Mouse (Mus musculus) limb, embryonic 10.5 days (tissue): ENCODE measurements at regions not wholly inside any gene's neighbourhood (a gene's known extent, or its start where the extent isn't known, plus 50 kb on each side); places are given as distances from the start of the nearest gene placed in this dataset.
A peak's percentile ranks its signal among the peaks of the same experiment; 100 is the strongest.

Experiments
- DNase-seq: peaks from one replicate; pipeline ENCODE4 v3.0.0-alpha.2; 2017; ENCODE audit warnings: low spot score
- H3K27ac ChIP-seq: fragments of 300-500 bp; sonication (generic); 2 replicates; pipeline ENCODE4 v1.5.1; 2016; ENCODE audit warnings: mild to moderate bottlenecking
- H3K27me3 ChIP-seq: fragments of 300-500 bp; sonication (generic); 2 replicates; pipeline ENCODE4 v1.6.1; 2016; ENCODE audit warnings: low read depth, mild to moderate bottlenecking; ENCODE audit not compliant: poor library complexity, severe bottlenecking
- H3K36me3 ChIP-seq: fragments of 300-500 bp; sonication (generic); 2 replicates; pipeline ENCODE4 v1.6.1; 2016; ENCODE audit warnings: mild to moderate bottlenecking, moderate library complexity
- H3K4me1 ChIP-seq: fragments of 300-500 bp; sonication (generic); 2 replicates; pipeline ENCODE4 v1.6.1; 2016
- H3K4me3 ChIP-seq: fragments of 300-500 bp; sonication (generic); 2 replicates; pipeline ENCODE4 v1.5.1; 2016; ENCODE audit warnings: mild to moderate bottlenecking, moderate library complexity
- H3K9me3 ChIP-seq: fragments of 300-500 bp; sonication (generic); replicated peaks from 2 replicates; pipeline ENCODE4 v1.6.1; 2016; ENCODE audit warnings: mild to moderate bottlenecking
- WGBS: fragments of 180-500 bp; shearing (Covaris S2); methylation state at CpG from one replicate; pipeline ENCODE4 v1.1.7; 2016; 5-methylcytosine and 5-hydroxymethylcytosine counted together

- no peaks in the 10 kb centered on the region for H3K36me3 ChIP-seq
- WGBS: 87% methylated on average over 9 of the region's 9 CpGs
- no peak overlapping the region for H3K4me3 ChIP-seq
- DNase-seq: no peak
- H3K27me3 ChIP-seq: no peaks in the 10 kb centered on the region
- H3K9me3 ChIP-seq: no peaks in the 10 kb centered on the region
- no peak overlapping the region for H3K27ac ChIP-seq
- H3K4me1 ChIP-seq: no peaks in the 10 kb centered on the region
These were observed 223.8 kb downstream of the Rpl10-ps3 start for GRCm38 (mm10) chr9:50120820-50121599.

- H3K27me3 ChIP-seq: no peaks in the 10 kb centered on the region
- no peak for DNase-seq
- no peaks in the 10 kb centered on the region for H3K9me3 ChIP-seq
- H3K36me3 ChIP-seq: no peaks in the 10 kb centered on the region
- H3K27ac ChIP-seq: no peak overlapping the region
- no peak overlapping the region for H3K4me3 ChIP-seq
- no peaks in the 10 kb centered on the region for H3K4me1 ChIP-seq
- WGBS: 90% methylated on average over 5 of the region's 5 CpGs
These were observed 225.4 kb downstream of the Rpl10-ps3 start for GRCm38 (mm10) chr9:50119412-50119811.

DNA sequence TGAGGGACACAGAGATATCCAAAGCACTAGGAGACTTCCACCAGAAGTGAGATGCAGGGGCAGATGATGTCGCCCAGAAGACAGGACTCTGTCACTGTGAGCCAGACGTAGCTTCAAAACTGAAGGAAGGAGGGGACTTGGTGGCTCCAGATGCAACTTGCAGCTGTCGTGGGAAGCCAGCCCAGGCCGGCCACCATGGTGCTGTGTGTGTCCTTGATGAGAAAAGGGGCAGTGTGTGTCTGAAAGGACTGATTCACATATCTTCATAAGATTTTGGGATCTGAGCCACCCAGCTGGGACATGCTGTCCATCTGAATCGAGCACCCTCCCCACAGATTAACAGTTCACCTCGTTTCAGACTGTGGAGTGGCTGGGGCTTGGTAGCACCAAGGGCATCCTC is 226.2 kb downstream of the Rpl10-ps3 start:
- no peaks in the 10 kb centered on the region for H3K9me3 ChIP-seq
- no peak overlapping the region for H3K27ac ChIP-seq
- no peaks in the 10 kb centered on the region for H3K36me3 ChIP-seq
- no peak for DNase-seq
- H3K27me3 ChIP-seq: no peaks in the 10 kb centered on the region
- no peaks in the 10 kb centered on the region for H3K4me1 ChIP-seq
- 84% methylated on average over 6 of the region's 6 CpGs for WGBS
- no peak overlapping the region for H3K4me3 ChIP-seq

DNA sequence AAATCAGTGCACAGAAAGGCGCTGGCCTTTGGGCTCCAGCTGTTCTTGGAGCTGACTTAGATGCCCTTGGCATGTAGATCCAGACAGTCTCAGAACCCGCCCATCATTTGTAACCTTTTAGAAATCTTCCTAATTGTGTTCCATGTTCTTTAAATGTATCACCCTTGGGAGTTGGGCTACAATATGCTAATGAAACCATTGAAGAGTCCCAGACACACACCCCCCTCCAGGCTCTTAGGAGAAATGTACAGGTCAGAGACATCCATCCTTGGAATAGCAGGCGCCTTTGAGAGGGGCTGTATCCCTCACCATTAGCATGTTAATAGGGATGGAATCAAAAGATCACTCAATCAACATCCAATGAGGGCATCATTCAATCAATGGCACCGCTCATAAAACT is 238.2 kb downstream of the Rpl10-ps3 start:
- DNase-seq: no peak
- H3K27me3 ChIP-seq: no peaks in the 10 kb centered on the region
- 83% methylated on average over 4 of the region's 4 CpGs for WGBS
- H3K36me3 ChIP-seq: no peaks in the 10 kb centered on the region
- H3K27ac ChIP-seq: no peak overlapping the region
- no peak overlapping the region for H3K4me3 ChIP-seq
- 0 out of 2 replicates have a peak, but pooled peaks cover 3% of the 10 kb centered on the region for H3K4me1 ChIP-seq
- no peaks in the 10 kb centered on the region for H3K9me3 ChIP-seq

DNA sequence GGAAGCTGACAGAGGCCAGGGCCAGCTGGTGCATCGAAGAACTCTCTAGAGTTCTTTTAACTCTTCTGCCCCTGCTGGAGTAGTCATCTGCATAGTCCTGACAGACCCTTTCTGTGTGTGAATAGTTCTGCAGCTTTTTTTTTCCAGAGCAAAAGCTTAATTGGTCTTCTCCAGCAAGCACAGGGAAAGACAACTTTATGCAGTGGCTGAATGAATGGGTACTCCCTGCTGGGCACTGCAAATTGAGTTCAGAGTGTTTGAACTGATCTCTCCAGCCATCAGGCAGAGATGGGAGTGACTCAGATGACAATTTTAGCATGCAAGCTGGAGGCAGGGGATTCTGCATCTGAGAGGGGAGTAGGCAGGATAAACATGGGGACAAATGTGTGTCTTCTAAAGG is 242.0 kb downstream of the Rpl10-ps3 start:
- no peaks in the 10 kb centered on the region for H3K27me3 ChIP-seq
- H3K4me1 ChIP-seq: 0 out of 2 replicates have a peak, but pooled peaks cover 3% of the 10 kb centered on the region
- 64% methylated on average over 1 of the region's 1 CpGs for WGBS
- H3K9me3 ChIP-seq: no peaks in the 10 kb centered on the region
- H3K4me3 ChIP-seq: no peak overlapping the region
- H3K27ac ChIP-seq: no peak overlapping the region
- no peaks in the 10 kb centered on the region for H3K36me3 ChIP-seq
- no peak for DNase-seq

GRCm38 (mm10) chr9:50101061-50101460 is 243.7 kb downstream of the Rpl10-ps3 start:
- Histone ChIP-seq H3K4me1 (0 out of 2 replicates have a peak, but pooled peaks cover 3% of the 10 kb centered on the region), H3K4me3 (no peak overlapping the region), H3K27me3 (no peaks in the 10 kb centered on the region), H3K27ac (no peak overlapping the region), H3K9me3 (no peaks in the 10 kb centered on the region), H3K36me3 (no peaks in the 10 kb centered on the region)
- 94% methylated on average over 1 of the region's 1 CpGs for WGBS
- DNase-seq: no peak

DNA sequence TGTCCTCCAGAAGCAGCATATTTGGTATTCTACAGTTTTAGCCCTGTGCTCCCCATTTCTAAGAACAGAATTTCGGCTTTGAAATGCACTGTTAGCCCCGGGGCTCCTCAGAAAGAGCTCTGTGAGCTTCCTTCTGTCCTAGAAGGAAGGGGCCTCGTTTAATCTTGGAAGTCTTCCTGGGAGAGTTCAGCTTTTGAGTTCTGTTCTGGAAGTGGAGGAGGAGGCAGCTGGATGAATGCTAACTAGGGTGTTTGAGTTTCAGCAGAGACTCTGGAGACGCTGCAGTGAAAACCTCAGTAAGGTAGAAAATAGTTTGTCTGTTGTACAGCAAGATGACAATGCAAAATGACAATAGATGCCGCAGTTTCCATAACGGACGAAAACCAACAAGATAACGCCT is 253.8 kb downstream of the Rpl10-ps3 start:
- H3K27me3 ChIP-seq: no peaks in the 10 kb centered on the region
- H3K36me3 ChIP-seq: no peaks in the 10 kb centered on the region
- WGBS: 83% methylated on average over 8 of the region's 8 CpGs
- no peak for DNase-seq
- H3K4me3 ChIP-seq: no peak overlapping the region
- no peaks in the 10 kb centered on the region for H3K9me3 ChIP-seq
- H3K4me1 ChIP-seq: no peaks in the 10 kb centered on the region
- H3K27ac ChIP-seq: no peak overlapping the region

DNA sequence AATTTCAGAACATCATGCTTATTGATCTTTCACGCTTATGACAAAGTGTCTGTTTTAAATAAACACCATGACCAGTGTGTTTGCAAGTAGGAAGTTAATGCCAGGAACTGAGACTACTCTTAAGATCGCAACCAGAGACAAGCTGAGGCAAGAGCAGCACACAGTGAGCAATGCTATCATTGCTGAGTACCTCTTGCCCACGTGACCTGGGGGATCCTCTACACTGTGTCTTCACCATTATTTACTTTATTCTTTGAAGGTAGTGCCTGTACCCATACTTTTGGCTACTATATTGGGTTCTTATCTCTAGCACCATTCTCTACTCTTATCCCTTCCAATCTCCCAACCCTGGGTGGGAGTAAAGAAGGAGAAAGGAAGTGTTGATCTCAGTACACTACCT is 254.9 kb downstream of the Rpl10-ps3 start:
- no peaks in the 10 kb centered on the region for H3K9me3 ChIP-seq
- no peaks in the 10 kb centered on the region for H3K4me1 ChIP-seq
- H3K27ac ChIP-seq: no peak overlapping the region
- no peaks in the 10 kb centered on the region for H3K27me3 ChIP-seq
- DNase-seq: no peak
- H3K4me3 ChIP-seq: no peak overlapping the region
- 83% methylated on average over 3 of the region's 3 CpGs for WGBS
- H3K36me3 ChIP-seq: no peaks in the 10 kb centered on the region

DNA sequence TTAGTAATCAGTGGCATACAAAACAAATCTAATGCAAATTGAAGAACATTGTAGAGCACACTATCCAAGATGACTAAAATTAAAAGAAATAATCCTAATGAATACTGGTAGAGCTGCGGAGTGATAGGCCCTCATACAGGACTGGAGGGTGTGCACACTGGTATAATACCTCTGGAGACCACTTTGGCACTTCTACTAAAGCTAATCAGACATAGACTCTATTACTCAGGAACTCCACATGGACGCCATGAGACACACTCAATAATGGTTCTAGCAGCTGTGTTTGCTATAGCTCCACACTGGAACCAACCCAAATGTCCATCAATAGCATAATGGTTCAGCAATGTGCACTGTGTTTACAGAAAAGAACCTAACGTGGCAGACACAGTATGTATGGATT is 264.6 kb downstream of the Rpl10-ps3 start:
- Histone ChIP-seq H3K27me3 (no peaks in the 10 kb centered on the region), H3K36me3 (no peaks in the 10 kb centered on the region), H3K9me3 (no peaks in the 10 kb centered on the region), H3K27ac (no peak overlapping the region), H3K4me3 (no peak overlapping the region), H3K4me1 (no peaks in the 10 kb centered on the region)
- 76% methylated on average over 3 of the region's 3 CpGs for WGBS
- no peak for DNase-seq

- no peaks in the 10 kb centered on the region for H3K4me1 ChIP-seq
These were observed 269.9 kb upstream of the Ncam1 start for GRCm38 (mm10) chr9:50068576-50068975.

DNA sequence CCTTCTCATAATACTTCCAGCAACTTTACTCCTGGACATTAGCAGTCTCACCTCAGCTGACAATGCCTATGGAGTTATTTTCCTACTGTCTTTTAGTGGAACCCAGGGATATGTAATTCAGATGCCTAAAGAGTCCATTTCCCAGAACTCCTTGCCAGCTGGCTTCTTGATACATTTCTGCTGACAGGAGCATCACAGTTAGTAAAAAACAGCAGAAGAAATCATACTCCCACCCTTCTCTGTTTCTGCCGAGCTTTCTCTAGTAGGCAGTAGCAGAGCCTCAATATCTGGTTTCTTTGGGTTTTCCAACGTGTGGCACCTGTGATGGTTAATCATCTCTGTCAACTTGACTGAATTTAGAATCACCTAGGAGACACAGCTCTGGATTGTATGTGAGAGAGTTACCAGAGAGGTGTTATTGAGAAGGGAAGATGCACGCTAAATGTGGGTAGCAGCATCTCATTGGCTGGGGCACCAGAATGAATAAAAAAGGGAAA is 269.1 kb upstream of the Ncam1 start:
- DNase-seq: no peak
- 85% methylated on average over 3 of the region's 3 CpGs for WGBS
- H3K36me3 ChIP-seq: no peaks in the 10 kb centered on the region

More at GRCm38 (mm10) chr9:50068576-50068975, 269.9 kb upstream of the Ncam1 start:
- Histone ChIP-seq H3K27me3 (no peaks in the 10 kb centered on the region), H3K27ac (no peak overlapping the region), H3K36me3 (no peaks in the 10 kb centered on the region), H3K4me3 (no peak overlapping the region), H3K9me3 (no peaks in the 10 kb centered on the region)
- WGBS: 68% methylated on average over 2 of the region's 2 CpGs
- DNase-seq: no peak

GRCm38 (mm10) chr9:50064505-50065229 is 265.9 kb upstream of the Ncam1 start:
- H3K4me1 ChIP-seq: no peaks in the 10 kb centered on the region
- WGBS: 83% methylated on average over 10 of the region's 10 CpGs
- DNase-seq: no peak
- no peaks in the 10 kb centered on the region for H3K27me3 ChIP-seq
- no peak overlapping the region for H3K4me3 ChIP-seq
- H3K27ac ChIP-seq: no peak overlapping the region
- no peaks in the 10 kb centered on the region for H3K9me3 ChIP-seq
- H3K36me3 ChIP-seq: no peaks in the 10 kb centered on the region

More for the DNA sequence above, 269.1 kb upstream of the Ncam1 start:
- Histone ChIP-seq H3K27me3 (no peaks in the 10 kb centered on the region), H3K4me1 (no peaks in the 10 kb centered on the region), H3K4me3 (no peak overlapping the region), H3K27ac (no peak overlapping the region), H3K9me3 (no peaks in the 10 kb centered on the region)

- peak; percentile 38 for DNase-seq
- 61% methylated on average over 11 of the region's 11 CpGs for WGBS
These were observed 239.5 kb upstream of the Ncam1 start for GRCm38 (mm10) chr9:50038231-50038630.

More at GRCm38 (mm10) chr9:50038231-50038630, 239.5 kb upstream of the Ncam1 start:
- no peaks in the 10 kb centered on the region for H3K9me3 ChIP-seq
- H3K27me3 ChIP-seq: no peaks in the 10 kb centered on the region
- no peaks in the 10 kb centered on the region for H3K36me3 ChIP-seq
- no peak overlapping the region for H3K4me3 ChIP-seq
- peak overlapping the region; percentile 68 for H3K27ac ChIP-seq
- H3K4me1 ChIP-seq: peaks cover 18% of the 10 kb centered on the region
